Mouse (Mus musculus) small intestine, adult 2 months (tissue): Measurements from ENCODE around the gene Tfam.

Experiments
- CTCF ChIP-seq: fragments of 200-500 bp; IDR thresholded peaks from 2 replicates; pipeline ENCODE4 v1.5.1; 2012; ENCODE audit warnings: low read depth, mild to moderate bottlenecking, control low read depth, inconsistent platforms, low read length, moderate library complexity, mixed read lengths; ENCODE audit not compliant: insufficient replicate concordance, insufficient read length; ENCODE audit errors: extremely low read depth
- POLR2A ChIP-seq: fragments of 200-500 bp; IDR thresholded peaks from 2 replicates; pipeline ENCODE4 v1.6.1; 2012; ENCODE audit warnings: low read depth, mild to moderate bottlenecking, control low read depth, inconsistent platforms, low read length, moderate library complexity

DNA sequence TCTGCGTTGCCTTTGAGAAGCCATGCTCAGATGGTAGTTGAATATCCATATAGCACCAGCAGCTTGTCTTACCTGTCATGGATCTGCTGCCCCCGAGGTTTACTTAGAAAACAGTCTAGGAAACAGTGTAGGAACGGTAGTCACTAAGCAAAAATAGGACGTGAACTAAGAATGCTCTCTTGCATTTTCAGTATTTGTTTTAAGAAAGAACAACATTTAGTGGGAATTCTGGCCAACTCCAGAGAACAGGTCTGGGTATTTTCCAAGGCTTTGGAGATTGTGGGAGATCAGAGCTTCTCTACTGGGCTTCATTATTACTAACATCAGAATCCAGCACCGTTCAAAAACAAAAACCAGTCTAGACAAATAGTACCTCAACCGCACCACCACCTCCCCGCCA, 60.9 kb downstream of the Tfam start:
- TF ChIP-seq CTCF (no peak), POLR2A (no peak)
